Mouse (Mus musculus) pancreas, adult 10 weeks (tissue): ENCODE results near the gene Naip6. TPM values are rescaled to one million over a fixed set of nuclear protein-coding genes. Genes with fewer than 3 reads are reported as not detected.

Experiments used
- polyA plus RNA-seq: library from polyadenylated mRNA; stranded (reverse); fragments of 350-450 nt; fragmentation: Illumina TruSeq; extraction: RNeasy Lipid Tissue Mini Kit (QIAGEN cat#74804); gene quantifications from one replicate; pipeline ENCODE4 v1.2.3, GENCODE M21; 2015; ENCODE audit warnings: low read depth, low replicate concordance; ENCODE audit not compliant: insufficient read depth

The Naip6 gene
- polyA plus RNA-seq, result 0.87 TPM

DNA sequence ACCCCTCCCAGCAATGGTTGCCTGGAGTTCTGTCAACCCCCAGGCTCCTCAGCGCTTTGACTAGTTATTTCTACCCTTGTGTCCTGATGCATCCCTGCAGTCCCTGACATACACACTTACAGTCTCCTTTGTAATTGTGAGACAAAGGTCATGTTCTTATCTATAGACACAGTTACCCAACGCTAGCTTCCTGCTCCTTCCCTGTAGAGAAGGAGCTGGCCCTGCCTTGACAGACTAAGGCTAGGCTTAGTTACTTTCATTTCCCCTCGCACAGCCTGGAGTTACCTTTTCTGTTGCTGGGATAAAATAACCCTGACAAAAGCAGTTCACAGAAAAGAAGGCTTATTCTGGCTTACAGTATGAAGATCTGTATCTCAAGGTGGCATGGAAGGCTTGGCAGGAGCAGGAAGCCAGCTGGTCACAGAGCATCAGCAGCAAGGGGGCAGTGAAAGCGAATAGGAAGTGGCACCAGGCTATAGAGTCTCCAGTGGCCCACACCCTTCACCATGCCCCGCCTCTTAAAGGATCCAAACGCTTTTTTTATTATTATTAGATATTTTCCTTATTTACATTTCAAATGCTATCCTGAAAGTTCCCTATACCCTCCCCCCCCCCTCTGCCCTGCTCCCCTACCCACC, at the start of gene Naip6:
Gene Naip6 (minus strand): TSS at position 419 of the 638 bp plus-strand sequence.

GRCm38 (mm10) chr13:100246223-100246622, 71.3 kb downstream of the Naip6 start, which contains the start of gene Naip5:
Gene Naip5 (minus strand): TSS chr13:100246323.

Other genes with a start within 250 kb of the Naip6 start
- 4.8 TPM for gene Bdp1, start 213.6 kb downstream of the Naip6 start, polyA plus RNA-seq
- 17.2 TPM for gene Serf1, start 209.7 kb downstream of the Naip6 start, polyA plus RNA-seq
- 9.9 TPM for gene Smn1, start 192.8 kb downstream of the Naip6 start, polyA plus RNA-seq
- gene Naip2, start 115.6 kb downstream of the Naip6 start, polyA plus RNA-seq, result 0.90 TPM
- gene Naip5, start 71.4 kb downstream of the Naip6 start, polyA plus RNA-seq, result 0.50 TPM
- not detected for gene Naip1, start 135.2 kb upstream of the Naip6 start, polyA plus RNA-seq
- 12.6 TPM for gene Gtf2h2, start 174.9 kb upstream of the Naip6 start, polyA plus RNA-seq
- gene Ocln, start 235.0 kb upstream of the Naip6 start, polyA plus RNA-seq, result 1.8 TPM